Mouse (Mus musculus): ENCODE data around the gene Trank1. TPM values are rescaled to one million over a fixed set of nuclear protein-coding genes. Genes with fewer than 3 reads are reported as not detected.

Trank1 gene
- total RNA-seq (2021) = under 1 TPM; 0.05 to 0.19 TPM
- long read RNA-seq, experiment 1 = 0 reads
- long read RNA-seq, experiment 2 = 0 reads

- no peak for DNase-seq
These were observed at the start of gene Trank1 for GRCm38 (mm10) chr9:111311031-111311842. Gene Trank1 (plus strand): TSS chr9:111311739.

GRCm38 (mm10) chr9:111267998-111268397, 43.5 kb upstream of the Trank1 start:
- no peak for DNase-seq

- DNase-seq = no peak
These were observed 40.9 kb upstream of the Trank1 start for GRCm38 (mm10) chr9:111270606-111271005.

GRCm38 (mm10) chr9:111271056-111271433, 40.5 kb upstream of the Trank1 start:
- no peak for DNase-seq

GRCm38 (mm10) chr9:111271434-111272160, 39.9 kb upstream of the Trank1 start, which contains the start of the genes Mlh1 and Epm2aip1:
Gene Mlh1 (minus strand): TSS chr9:111271791.
Gene Epm2aip1 (plus strand): TSS chr9:111271929.
- DNase-seq = peak; percentile 99

- no peak for DNase-seq
These were observed 39.2 kb upstream of the Trank1 start for GRCm38 (mm10) chr9:111272356-111272755.

GRCm38 (mm10) chr9:111272996-111273785, 38.3 kb upstream of the Trank1 start:
- no peak for DNase-seq

GRCm38 (mm10) chr9:111273958-111274357, 37.6 kb upstream of the Trank1 start:
- no peak for DNase-seq

GRCm38 (mm10) chr9:111275156-111275555, 36.4 kb upstream of the Trank1 start:
- no peak for DNase-seq

- no peak for DNase-seq
These were observed 26.5 kb upstream of the Trank1 start for GRCm38 (mm10) chr9:111285061-111285460.

GRCm38 (mm10) chr9:111285676-111286075, 25.9 kb upstream of the Trank1 start:
- DNase-seq = no peak

GRCm38 (mm10) chr9:111286468-111286867, 25.1 kb upstream of the Trank1 start:
- no peak for DNase-seq

GRCm38 (mm10) chr9:111287956-111288355, 23.6 kb upstream of the Trank1 start:
- DNase-seq = no peak

GRCm38 (mm10) chr9:111289294-111289831, 22.2 kb upstream of the Trank1 start:
- no peak for DNase-seq

GRCm38 (mm10) chr9:111289832-111290339, 21.7 kb upstream of the Trank1 start:
- peak; percentile 78 for DNase-seq

GRCm38 (mm10) chr9:111290539-111291100, 20.9 kb upstream of the Trank1 start:
- no peak for DNase-seq

GRCm38 (mm10) chr9:111293234-111293633, 18.3 kb upstream of the Trank1 start:
- no peak for DNase-seq

- DNase-seq = no peak
These were observed 16.6 kb upstream of the Trank1 start for GRCm38 (mm10) chr9:111294911-111295310.

- no peak for DNase-seq
These were observed 16.2 kb upstream of the Trank1 start for GRCm38 (mm10) chr9:111295323-111295722.

- DNase-seq = no peak
These were observed 15.1 kb upstream of the Trank1 start for GRCm38 (mm10) chr9:111296433-111296832.

- no peak for DNase-seq
These were observed 12.9 kb upstream of the Trank1 start for GRCm38 (mm10) chr9:111298606-111299005.
